In genomic region chr1:127662385-127663068, GRCm38 (mm10) we compare ENCODE assay signal across 14 mouse cellular contexts. TPM values are rescaled to one million over a fixed set of nuclear protein-coding genes. Genes with fewer than 3 reads are reported as not detected.
DNase-seq lines count a peak whose midpoint lies in the region; ATAC-seq and TF ChIP-seq lines count a peak whose summit lies in the region.
"Had no signal": no experiment of that assay in that cellular context is flagged by ENCODE, and none has a peak within 500 bp of the region (broad histone marks: within the 10 kb centered on the region; RNA-seq: fewer than 3 reads in every experiment).

No protein-coding gene starts in this region.

- DNase-seq in hindbrain, embryonic 10.5 days (ENCODE audit: low spot score) = no peak
- DNase-seq in hindbrain, postnatal 0 days (ENCODE audit: low spot score) = no peak
- peak; percentile 47 for DNase-seq in 416B (ENCODE audit: low read depth)
- no peak for DNase-seq in left cerebral cortex, adult 11 months (ENCODE audit: low spot score)
- DNase-seq in adrenal gland, adult (ENCODE audit: inconsistent age in 2 of 2, low spot score in 1 of 2) = no peak
- DNase-seq: cerebellum, adult 11-12 months; gastrocnemius, postnatal 14 days; heart, postnatal 36 days; kidney, adult 18-20 months; kidney, postnatal 36 days had no signal

- H3K4me3 ChIP-seq in hindbrain, embryonic 10.5 days = no peak overlapping the region
- H3K4me3 ChIP-seq in hindbrain, postnatal 0 days (ENCODE audit: low read length) = no peak overlapping the region

- no peaks in the 10 kb centered on the region for H3K9me3 ChIP-seq in hindbrain, embryonic 10.5 days
- H3K9me3 ChIP-seq in hindbrain, postnatal 0 days (ENCODE audit: low read length) = no peaks in the 10 kb centered on the region

- no peaks in the 10 kb centered on the region for H3K27me3 ChIP-seq in hindbrain, embryonic 10.5 days (ENCODE audit: insufficient read depth, poor library complexity, severe bottlenecking)
- H3K27me3 ChIP-seq in hindbrain, postnatal 0 days (ENCODE audit: insufficient read depth, low read length) = no peaks in the 10 kb centered on the region

- no peak for ATAC-seq in hindbrain, postnatal 0 days
- ATAC-seq in hematopoietic stem cell, adult 5-6 weeks (replicated peaks in 1 of 2; ENCODE audit: insufficient read depth in 1 of 2, low FRiP score in 2 of 2, low TSS enrichment in 1 of 2, low read depth in 1 of 2, poor library complexity in 2 of 2, severe bottlenecking in 2 of 2) = peak; percentile 44 to 63
- peak; percentile 66 for ATAC-seq in megakaryocyte progenitor cell, adult 5-6 weeks (replicated peaks; ENCODE audit: poor library complexity)
- no peak for ATAC-seq in monocyte, adult 5-6 weeks (replicated peaks; ENCODE audit: insufficient number of reproducible peaks, low FRiP score, low TSS enrichment, poor library complexity, severe bottlenecking)
- ATAC-seq: lung, postnatal 0 days had no signal

- 80% methylated on average over 13 of the region's 13 CpGs for WGBS in hindbrain, embryonic 10.5 days
- 83% methylated on average over 13 of the region's 13 CpGs for WGBS in hindbrain, postnatal 0 days

- TF ChIP-seq CTCF in hindbrain, postnatal 0 days (IDR thresholded peaks at IDR 0.05; ENCODE audit: low read depth) = no peak

- peak overlapping the region; percentile 91; the same call in 1 of the 2 replicates for H3K27ac ChIP-seq in hindbrain, embryonic 10.5 days
- H3K27ac ChIP-seq in hindbrain, postnatal 0 days = no peak overlapping the region

- H3K9ac ChIP-seq in hindbrain, postnatal 0 days (replicated peaks; ENCODE audit: low read length) = no peak overlapping the region

- H3K4me2 ChIP-seq in hindbrain, postnatal 0 days (ENCODE audit: low read depth, low read length) = no peak overlapping the region

- H3K4me1 ChIP-seq in hindbrain, embryonic 10.5 days (replicated peaks) = peaks cover 29% of the 10 kb centered on the region
- H3K4me1 ChIP-seq in hindbrain, postnatal 0 days (ENCODE audit: insufficient read depth, low read length) = 0 out of 2 replicates have a peak, but pooled peaks cover 8% of the 10 kb centered on the region

- no peaks in the 10 kb centered on the region for H3K36me3 ChIP-seq in hindbrain, embryonic 10.5 days
- H3K36me3 ChIP-seq in hindbrain, postnatal 0 days (ENCODE audit: insufficient read depth, low read length) = no peaks in the 10 kb centered on the region

RNA-seq across cellular contexts. Expression of gene Tmem163, which starts 16.8 kb away (rescaled TPM):
- 12.4 and 28.8 TPM in 2 replicates for polyA plus RNA-seq in hindbrain, embryonic 10.5 days (2016; fragmentation: Nextera tagmentation; extraction: Ambion mirVana)
- 56.0 and 56.6 TPM in 2 replicates for total RNA-seq in hindbrain, postnatal 0 days (2014; rRNA removed)
- 54.5 and 54.9 TPM in 2 replicates for polyA plus RNA-seq in hindbrain, postnatal 0 days (2015; fragmentation: Nextera tagmentation; extraction: Ambion mirVana)
- total RNA-seq in hematopoietic stem cell, adult 5-6 weeks (2017) = 1.6 TPM in 1 of 2 replicates, not detected in the other
- total RNA-seq in megakaryocyte progenitor cell, adult 5-6 weeks (2015) = not detected in 2 replicates
- not detected in 2 replicates for total RNA-seq in megakaryocyte progenitor cell, adult 5-6 weeks (2017)
- total RNA-seq in monocyte, adult 5-6 weeks (2017) = 10.5 to 15.2 TPM (median 12.4 TPM) in 3 replicates
- total RNA-seq: gastrocnemius, postnatal 14 days had no signal

Comparison
In these comparisons a context has a peak if more than half of its experiments do, and no peak if none do; other contexts are left out.
1. ATAC-seq: peak in hematopoietic stem cell, adult 5-6 weeks (2 of 2) and megakaryocyte progenitor cell, adult 5-6 weeks (single experiment); none in hindbrain, postnatal 0 days (single experiment) and monocyte, adult 5-6 weeks (single experiment).